In the genomic region with DNA sequence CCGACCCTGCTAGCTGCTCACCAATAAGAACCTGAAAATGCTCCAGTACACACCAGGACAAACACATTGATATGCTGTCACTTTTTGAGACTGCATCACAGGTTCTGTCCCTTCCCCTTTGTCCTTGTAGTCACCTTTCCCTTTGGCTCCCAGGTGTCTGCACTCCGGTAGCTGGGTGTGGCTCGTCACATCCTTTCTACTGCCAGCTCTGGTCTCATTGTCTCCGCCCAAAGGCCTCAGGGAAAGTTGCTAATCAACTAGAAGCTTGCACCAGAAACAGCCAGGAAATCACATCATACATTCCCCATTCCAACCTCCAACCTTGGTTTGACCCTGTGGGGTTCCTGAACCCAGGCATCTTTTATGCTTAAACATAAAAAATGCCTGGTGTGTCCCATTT, we compare ENCODE assay signal across 23 mouse cellular contexts. TPM values are rescaled to one million over a fixed set of nuclear protein-coding genes. Genes with fewer than 3 reads are reported as not detected.
DNase-seq lines count a peak whose midpoint lies in the region; ATAC-seq and TF ChIP-seq lines count a peak whose summit lies in the region.
"Had no signal": no experiment of that assay in that cellular context is flagged by ENCODE, and none has a peak within 500 bp of the region (broad histone marks: within the 10 kb centered on the region; RNA-seq: fewer than 3 reads in every experiment).

No protein-coding gene starts in this region.

- H3K4me1 ChIP-seq in kidney, adult 2 months (ENCODE audit: control insufficient read depth, insufficient read depth, low read length): peaks cover 5% of the 10 kb centered on the region
- H3K4me1 ChIP-seq in ES-Bruce4 (ENCODE audit: control insufficient read depth, insufficient read depth, low read length): no peaks in the 10 kb centered on the region
- peaks cover 5 to 9% of the 10 kb centered on the region in 2 experiments; a peak in 2 of 4 replicates for H3K4me1 ChIP-seq in ES-E14 (ENCODE audit: control insufficient read depth in 2 of 2, insufficient read depth in 2 of 2, low read length in 2 of 2, poor library complexity in 1 of 2)
- no peaks in the 10 kb centered on the region for H3K4me1 ChIP-seq in stomach, postnatal 0 days (replicated peaks; ENCODE audit: control insufficient read depth, insufficient read depth)
- H3K4me1 ChIP-seq: embryonic facial prominence, embryonic 12.5 days; heart, embryonic 10.5 days; hindbrain, embryonic 12.5 days had no signal

- no peaks in the 10 kb centered on the region for H3K36me3 ChIP-seq in kidney, adult 2 months (ENCODE audit: control insufficient read depth, insufficient read depth, low read length)
- H3K36me3 ChIP-seq in ES-Bruce4 (ENCODE audit: control insufficient read depth, insufficient read depth, low read length, poor library complexity, severe bottlenecking) (no peaks in the 10 kb centered on the region), ES-E14 (ENCODE audit: control insufficient read depth, insufficient read depth, low read length, poor library complexity, severe bottlenecking) (no peaks in the 10 kb centered on the region; the same call in 1 of the 2 replicates)
- H3K36me3 ChIP-seq in stomach, postnatal 0 days (ENCODE audit: control insufficient read depth, insufficient read depth, low read length): no peaks in the 10 kb centered on the region
- H3K36me3 ChIP-seq: embryonic facial prominence, embryonic 12.5 days; forebrain, embryonic 15.5 days; heart, embryonic 10.5 days; hindbrain, embryonic 12.5 days had no signal

- H3K4me3 ChIP-seq in kidney, adult 2 months (ENCODE audit: insufficient read depth, low read depth, low read length): no peak overlapping the region
- H3K4me3 ChIP-seq in ES-Bruce4 (ENCODE audit: low read depth, low read length) (peak overlapping the region; percentile 54), ES-E14 (ENCODE audit: insufficient read depth in 1 of 2, low read depth in 1 of 2, low read length in 2 of 2, poor library complexity in 1 of 2, severe bottlenecking in 1 of 2) (peak overlapping the region in 1 of 2 experiments; percentile 19; a peak in 2 of 4 replicates)
- no peak overlapping the region for H3K4me3 ChIP-seq in stomach, postnatal 0 days (ENCODE audit: low read depth, low read length)
- H3K4me3 ChIP-seq: embryonic facial prominence, embryonic 12.5 days; forebrain, embryonic 15.5 days; heart, embryonic 10.5 days; hindbrain, embryonic 12.5 days had no signal

- no peaks in the 10 kb centered on the region for H3K27me3 ChIP-seq in kidney, adult 2 months (replicated peaks; ENCODE audit: control insufficient read depth, insufficient read depth, low read length)
- no peaks in the 10 kb centered on the region for H3K27me3 ChIP-seq in ES-Bruce4 (ENCODE audit: control insufficient read depth, insufficient read depth, low read length, poor library complexity, severe bottlenecking)
- no peaks in the 10 kb centered on the region for H3K27me3 ChIP-seq in stomach, postnatal 0 days (ENCODE audit: control insufficient read depth, insufficient read depth, low read length)
- H3K27me3 ChIP-seq: CH12.LX; embryonic facial prominence, embryonic 12.5 days; forebrain, embryonic 15.5 days; hindbrain, embryonic 12.5 days had no signal

- TF ChIP-seq POLR2A in kidney, adult 2 months (IDR thresholded peaks at IDR 0.05; ENCODE audit: low read depth, low read length): no peak
- TF ChIP-seq POLR2A in ES-Bruce4 (IDR thresholded peaks at IDR 0.05; ENCODE audit: insufficient read depth, low read length): no peak

- H3K27ac ChIP-seq in kidney, adult 2 months (ENCODE audit: insufficient read depth, low read depth, low read length): no peak overlapping the region
- H3K27ac ChIP-seq in ES-Bruce4 (ENCODE audit: insufficient read depth, low read length): peak overlapping the region; percentile 93
- no peak overlapping the region; the same call in 1 of the 2 replicates for H3K27ac ChIP-seq in ES-E14 (ENCODE audit: insufficient read depth, low read depth, low read length, poor library complexity, severe bottlenecking)
- H3K27ac ChIP-seq in stomach, postnatal 0 days (replicated peaks): no peak overlapping the region
- H3K27ac ChIP-seq: embryonic facial prominence, embryonic 12.5 days; forebrain, embryonic 15.5 days; heart, embryonic 10.5 days; hindbrain, embryonic 12.5 days had no signal

- peak; percentile 99 for TF ChIP-seq EP300 in ES-Bruce4 (IDR thresholded peaks at IDR 0.05; ENCODE audit: insufficient read depth, low read depth, low read length)
- TF ChIP-seq EP300 in stomach, postnatal 0 days (optimal IDR thresholded peaks at IDR 0.05): no peak

- no peak for TF ChIP-seq CTCF in kidney, adult 2 months (conservative IDR thresholded peaks at IDR 0.05; ENCODE audit: insufficient read depth, insufficient read length, low read depth, low read length)
- TF ChIP-seq CTCF in ES-Bruce4 (IDR thresholded peaks at IDR 0.05; ENCODE audit: low read depth, low read length): no peak
- no peak for TF ChIP-seq CTCF in stomach, postnatal 0 days (IDR thresholded peaks at IDR 0.05; ENCODE audit: low read depth)

- no peak for ATAC-seq in stomach, postnatal 0 days (ENCODE audit: low FRiP score, low TSS enrichment)
- ATAC-seq: forebrain, embryonic 15.5 days; hindbrain, embryonic 16.5 days had no signal

- no peaks in the 10 kb centered on the region for H3K9me3 ChIP-seq in ES-Bruce4 (replicated peaks; ENCODE audit: control insufficient read depth, insufficient read depth, low read length, poor library complexity, severe bottlenecking)
- H3K9me3 ChIP-seq in ES-E14 (ENCODE audit: control insufficient read depth, insufficient read depth, low read depth, low read length): no peaks in the 10 kb centered on the region
- H3K9me3 ChIP-seq in stomach, postnatal 0 days (ENCODE audit: control insufficient read depth, low read length): no peaks in the 10 kb centered on the region
- H3K9me3 ChIP-seq: embryonic facial prominence, embryonic 12.5 days; forebrain, embryonic 15.5 days; heart, embryonic 10.5 days; hindbrain, embryonic 12.5 days had no signal

- 27% methylated on average over 4 of the region's 4 CpGs for WGBS in kidney, adult 2 months
- WGBS in stomach, postnatal 0 days: 57% methylated on average over 4 of the region's 4 CpGs

- peak; percentile 27 for DNase-seq in kidney, adult 2 months
- no peak for DNase-seq in kidney, postnatal 10 days
- DNase-seq in ES-E14 (ENCODE audit: low read depth, low spot score): peak; percentile 54
- peak; percentile 12 for DNase-seq in stomach, postnatal 0 days (ENCODE audit: low spot score)
- DNase-seq in left cerebral cortex, postnatal 25 days (ENCODE audit: low spot score in 2 of 2): no peak
- DNase-seq in T-cell, adult 2 months (ENCODE audit: low spot score): no peak
- DNase-seq: adrenal gland, adult 8-10 months; adrenal gland, postnatal 36 days; cerebellum, adult 8-10 months; cerebellum, postnatal 25 days; gastrocnemius, postnatal 36 days; heart, adult 11 months; heart, postnatal 10 days; heart, postnatal 4 days had no signal

- intact Hi-C loops in left cerebral cortex, postnatal 25 days (cut with DNase I): no loop called here

- H3K9ac ChIP-seq in ES-Bruce4 (ENCODE audit: low read depth, poor library complexity, severe bottlenecking) (no peak overlapping the region), ES-E14 (ENCODE audit: insufficient read depth, low read depth, low read length, poor library complexity, severe bottlenecking) (no peak overlapping the region)
- H3K9ac ChIP-seq in stomach, postnatal 0 days (ENCODE audit: low read length): no peak overlapping the region
- H3K9ac ChIP-seq: embryonic facial prominence, embryonic 12.5 days; forebrain, embryonic 15.5 days; hindbrain, embryonic 12.5 days had no signal

- no peak overlapping the region for H3K4me2 ChIP-seq in stomach, postnatal 0 days (replicated peaks; ENCODE audit: low read depth)
- H3K4me2 ChIP-seq: embryonic facial prominence, embryonic 12.5 days; forebrain, embryonic 15.5 days; hindbrain, embryonic 12.5 days had no signal

- in situ Hi-C loops in ES-E14 (cut with MboI; ENCODE audit: low sequenced_read_pairs in 2 of 2, unreplicated experiment in 2 of 2): no loop called here

TF ChIP-seq in ES-E14, 5 proteins besides CTCF, POLR2A, EP300 and RAD21 (continues in another document):
- no peak for TF ChIP-seq MAFK (IDR thresholded peaks at IDR 0.05; ENCODE audit: insufficient read depth, low read depth, low read length)
- no peak for TF ChIP-seq ZC3H11A (IDR thresholded peaks at IDR 0.05; ENCODE audit: borderline replicate concordance, low read depth, low read length)
- TF ChIP-seq CHD2 (IDR thresholded peaks at IDR 0.05; ENCODE audit: low read depth, low read length): no peak
- TF ChIP-seq HCFC1 (IDR thresholded peaks at IDR 0.05; ENCODE audit: borderline replicate concordance, insufficient read depth, low read length): no peak

RNA-seq across cellular contexts. Expression of a gene that starts 3.8 kb away (rescaled TPM):
- polyA plus RNA-seq in kidney, adult 2 months (2012; rRNA removed): 2.2 and 2.4 TPM in 2 replicates
- polyA plus RNA-seq in ES-Bruce4 (2011; ENCODE audit: insufficient read depth, insufficient read length, low read depth, missing spikeins): 11.6 and 14.0 TPM in 2 replicates
- total RNA-seq in ES-E14 (2012; rRNA removed): 5.4 and 8.3 TPM in 2 replicates
- 4.2 and 4.8 TPM in 2 replicates for polyA plus RNA-seq in stomach, postnatal 0 days (2015; fragmentation: Nextera tagmentation; extraction: Ambion mirVana)
- 10 to 100 TPM; 23.0 to 32.1 TPM for total RNA-seq in left cerebral cortex, postnatal 25 days (2021)

RNA-seq across cellular contexts. Expression of a gene that starts 15.1 kb away (rescaled TPM):
- polyA plus RNA-seq in kidney, adult 2 months (2012; rRNA removed): 0.83 and 0.91 TPM in 2 replicates
- polyA plus RNA-seq in ES-Bruce4 (2011; ENCODE audit: insufficient read depth, insufficient read length, low read depth, missing spikeins): 12.2 and 12.9 TPM in 2 replicates
- 5.7 and 6.0 TPM in 2 replicates for total RNA-seq in ES-E14 (2012; rRNA removed)
- polyA plus RNA-seq in stomach, postnatal 0 days (2015; fragmentation: Nextera tagmentation; extraction: Ambion mirVana): 2.8 and 2.9 TPM in 2 replicates
- 1 to 10 TPM; 7.9 to 9.1 TPM for total RNA-seq in left cerebral cortex, postnatal 25 days (2021)

RNA-seq across cellular contexts. Expression of a gene that starts 41.4 kb away (rescaled TPM):
- polyA plus RNA-seq in kidney, adult 2 months (2012; rRNA removed): 0.30 and 0.92 TPM in 2 replicates
- polyA plus RNA-seq in ES-Bruce4 (2011; ENCODE audit: insufficient read depth, insufficient read length, low read depth, missing spikeins): 2.2 and 2.4 TPM in 2 replicates
- total RNA-seq in ES-E14 (2012; rRNA removed): 1.5 and 2.2 TPM in 2 replicates
- 7.4 and 8.8 TPM in 2 replicates for polyA plus RNA-seq in stomach, postnatal 0 days (2015; fragmentation: Nextera tagmentation; extraction: Ambion mirVana)
- total RNA-seq in left cerebral cortex, postnatal 25 days (2021): 100 to 1,000 TPM; 240 to 266 TPM
- total RNA-seq: gastrocnemius, adult 8-10 months; gastrocnemius, postnatal 36 days; heart, postnatal 10 days had no signal

RNA-seq across cellular contexts. Expression of a gene that starts 57.6 kb away (rescaled TPM):
- 0.83 and 1.0 TPM in 2 replicates for polyA plus RNA-seq in kidney, adult 2 months (2012; rRNA removed)
- 38.2 and 38.7 TPM in 2 replicates for polyA plus RNA-seq in ES-Bruce4 (2011; ENCODE audit: insufficient read depth, insufficient read length, low read depth, missing spikeins)
- total RNA-seq in ES-E14 (2012; rRNA removed): 8.4 and 12.0 TPM in 2 replicates
- polyA plus RNA-seq in stomach, postnatal 0 days (2015; fragmentation: Nextera tagmentation; extraction: Ambion mirVana): 17.7 and 21.5 TPM in 2 replicates
- total RNA-seq in left cerebral cortex, postnatal 25 days (2021): 1 to 10 TPM; 3.0 to 7.7 TPM
- total RNA-seq: MEL had no signal

RNA-seq across cellular contexts. Expression of a gene that starts 57.7 kb away (rescaled TPM):
- 1.2 and 2.0 TPM in 2 replicates for polyA plus RNA-seq in kidney, adult 2 months (2012; rRNA removed)
- polyA plus RNA-seq in ES-Bruce4 (2011; ENCODE audit: insufficient read depth, insufficient read length, low read depth, missing spikeins): 1.4 TPM in 1 of 2 replicates, not detected in the other
- total RNA-seq in ES-E14 (2012; rRNA removed): 2.1 and 4.6 TPM in 2 replicates
- 2.9 and 3.4 TPM in 2 replicates for polyA plus RNA-seq in stomach, postnatal 0 days (2015; fragmentation: Nextera tagmentation; extraction: Ambion mirVana)
- 1 to 10 TPM; 3.1 to 3.8 TPM for total RNA-seq in left cerebral cortex, postnatal 25 days (2021)
- total RNA-seq: MEL had no signal

Comparison
In these comparisons a context has a peak if more than half of its experiments do, and no peak if none do; other contexts are left out.
1. DNase-seq: peak in kidney, adult 2 months (single experiment), ES-E14 (single experiment) and stomach, postnatal 0 days (single experiment); none in kidney, postnatal 10 days (single experiment), left cerebral cortex, postnatal 25 days (0 of 2) and T-cell, adult 2 months (single experiment).